Mouse (Mus musculus): ENCODE measurements around the gene Acta2.

GRCm38 (mm10) chr19:34289948-34290789 is 34.8 kb upstream of the Acta2 start, which contains the start of gene Fas:
- TF ChIP-seq POLR2A (IDR thresholded peaks at IDR 0.05; ENCODE audit: low read depth, low read length) (no peak; the same call in 1 of the 2 replicates), CTCF (IDR thresholded peaks at IDR 0.05; ENCODE audit: extremely low read depth, insufficient read length, insufficient replicate concordance, low read depth, low read length) (no peak)
